Mouse (Mus musculus) embryonic facial prominence, embryonic 12.5 days (tissue): ENCODE results near the gene Doxl2. TPM values are rescaled to one million over a fixed set of nuclear protein-coding genes. Genes with fewer than 3 reads are reported as not detected.

Experiments used
- ATAC-seq: fragments of 200-750 bp; cut with Nextera tagmentation; 2 replicates; pipeline ENCODE4 v1.8.0; 2017; ENCODE audit not compliant: insufficient number of reproducible peaks, insufficient read depth, low FRiP score, low TSS enrichment
- H3K27ac ChIP-seq: fragments of 300-500 bp; sonication (generic); 2 replicates; pipeline ENCODE4 v1.5.1; 2016; ENCODE audit warnings: mild to moderate bottlenecking
- H3K27me3 ChIP-seq: fragments of 300-500 bp; sonication (generic); 2 replicates; pipeline ENCODE4 v1.6.1; 2016; ENCODE audit warnings: mild to moderate bottlenecking, moderate library complexity
- H3K36me3 ChIP-seq: fragments of 300-500 bp; sonication (generic); 2 replicates; pipeline ENCODE4 v1.6.1; 2016; ENCODE audit warnings: mild to moderate bottlenecking
- H3K4me1 ChIP-seq: fragments of 300-500 bp; sonication (generic); 2 replicates; pipeline ENCODE4 v1.6.1; 2016
- H3K4me2 ChIP-seq: fragments of 300-500 bp; sonication (generic); replicated peaks from 2 replicates; pipeline ENCODE4 v1.6.1; 2016; ENCODE audit warnings: mild to moderate bottlenecking, moderate library complexity
- H3K4me3 ChIP-seq: fragments of 300-500 bp; sonication (generic); 2 replicates; pipeline ENCODE4 v1.5.1; 2016; ENCODE audit warnings: mild to moderate bottlenecking
- H3K9ac ChIP-seq: fragments of 300-500 bp; sonication (generic); 2 replicates; pipeline ENCODE4 v1.6.1; 2016; ENCODE audit warnings: mild to moderate bottlenecking, moderate library complexity
- H3K9me3 ChIP-seq: fragments of 300-500 bp; sonication (generic); 2 replicates; pipeline ENCODE4 v1.6.1; 2016; ENCODE audit warnings: mild to moderate bottlenecking, moderate library complexity
- WGBS: fragments of 180-500 bp; shearing (Covaris S2); methylation state at CpG from one replicate; pipeline ENCODE4 v1.1.7; 2016; 5-methylcytosine and 5-hydroxymethylcytosine counted together
- polyA plus RNA-seq: library from polyadenylated mRNA; unstranded; fragments of >200 nt; fragmentation: Nextera tagmentation; extraction: Ambion mirVana; gene quantifications from 2 replicates; pipeline ENCODE4 v1.2.1, GENCODE M21; 2016

Gene Doxl2
- polyA plus RNA-seq, 1 experiment from 2014 or later: not detected

DNA sequence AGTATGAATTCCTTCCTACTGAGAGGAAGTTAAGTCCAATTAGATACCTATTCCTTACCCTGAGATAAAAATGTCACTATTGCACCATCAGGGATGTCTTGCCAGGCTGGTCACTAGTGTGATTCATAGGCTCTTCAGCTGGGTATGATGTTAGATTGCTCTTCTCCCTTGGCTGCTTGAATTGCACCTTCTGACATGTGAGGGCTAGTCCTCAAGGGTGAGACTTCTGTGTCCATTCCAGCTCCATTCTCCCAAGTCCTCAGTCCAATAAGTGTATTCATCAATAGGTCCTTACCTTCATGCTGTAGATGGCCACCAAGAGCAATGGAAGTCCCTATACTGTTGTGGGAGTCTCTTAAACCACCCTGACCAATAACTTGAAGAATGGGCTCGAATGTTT lies 4.9 kb downstream of the Doxl2 start:
- Histone ChIP-seq H3K4me3 (no peak overlapping the region), H3K9ac (no peak overlapping the region), H3K27me3 (no peaks in the 10 kb centered on the region), H3K4me2 (no peak overlapping the region), H3K4me1 (no peaks in the 10 kb centered on the region), H3K9me3 (no peaks in the 10 kb centered on the region), H3K27ac (no peak overlapping the region), H3K36me3 (no peaks in the 10 kb centered on the region)
- no peak for ATAC-seq
- WGBS: 49% methylated on average over 1 of the region's 1 CpGs

DNA sequence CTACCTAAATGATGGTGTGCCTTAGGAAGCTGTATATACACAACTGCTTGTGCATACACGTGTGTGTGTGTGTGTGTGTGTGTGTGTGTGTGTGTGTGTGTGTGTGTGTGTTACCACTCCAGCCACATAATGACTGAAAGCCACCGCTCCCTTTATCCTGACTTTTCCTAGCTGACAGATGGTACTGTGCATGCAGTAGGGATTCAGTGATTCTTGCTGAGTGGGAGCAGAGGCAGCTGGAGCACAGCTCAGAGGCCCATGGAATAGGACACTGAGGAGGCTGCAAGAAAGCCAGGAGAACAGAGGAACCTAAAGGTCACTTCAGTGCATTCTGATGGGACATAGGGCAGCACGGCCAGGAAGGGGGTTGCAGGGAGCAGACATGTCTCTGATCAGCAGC lies 7.5 kb downstream of the Doxl2 start:
- Histone ChIP-seq H3K4me1 (no peaks in the 10 kb centered on the region), H3K27ac (no peak overlapping the region), H3K9me3 (no peaks in the 10 kb centered on the region), H3K4me3 (no peak overlapping the region), H3K36me3 (no peaks in the 10 kb centered on the region), H3K27me3 (no peaks in the 10 kb centered on the region), H3K9ac (no peak overlapping the region), H3K4me2 (no peak overlapping the region)
- ATAC-seq: no peak
- WGBS: 82% methylated on average over 3 of the region's 3 CpGs

DNA sequence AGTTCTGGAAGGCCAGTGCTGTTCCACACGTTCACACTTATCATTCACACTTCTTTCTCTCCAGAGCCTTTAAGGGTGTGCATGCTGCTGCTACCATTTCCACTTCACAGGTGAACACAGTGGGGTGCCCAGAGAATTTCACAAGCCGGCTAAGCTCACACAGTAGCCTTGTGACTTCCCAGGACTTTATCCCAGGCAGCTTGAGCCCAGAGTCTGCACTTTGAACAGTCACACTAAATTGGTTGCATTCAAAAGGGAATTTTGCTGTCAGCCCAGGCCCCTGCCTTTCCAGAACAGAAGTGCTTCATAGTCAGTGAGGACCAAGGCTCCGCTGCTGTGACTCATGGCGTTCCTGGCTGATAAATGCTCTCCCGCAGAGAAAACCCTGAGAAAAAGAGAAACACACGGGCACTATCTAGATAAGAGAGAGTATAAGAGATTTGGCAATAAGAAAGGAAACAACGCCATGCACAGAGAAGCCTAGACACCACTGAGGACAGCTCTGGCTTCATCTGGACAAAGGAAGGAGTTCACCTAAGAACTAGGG lies 11.8 kb downstream of the Doxl2 start, which contains the start of gene Svs1:
TSS of gene Svs1 (plus strand) at position 418 of the 547 bp plus-strand sequence.
- 68% methylated on average over 7 of the region's 7 CpGs for WGBS
- no peaks in the 10 kb centered on the region for H3K9me3 ChIP-seq

DNA sequence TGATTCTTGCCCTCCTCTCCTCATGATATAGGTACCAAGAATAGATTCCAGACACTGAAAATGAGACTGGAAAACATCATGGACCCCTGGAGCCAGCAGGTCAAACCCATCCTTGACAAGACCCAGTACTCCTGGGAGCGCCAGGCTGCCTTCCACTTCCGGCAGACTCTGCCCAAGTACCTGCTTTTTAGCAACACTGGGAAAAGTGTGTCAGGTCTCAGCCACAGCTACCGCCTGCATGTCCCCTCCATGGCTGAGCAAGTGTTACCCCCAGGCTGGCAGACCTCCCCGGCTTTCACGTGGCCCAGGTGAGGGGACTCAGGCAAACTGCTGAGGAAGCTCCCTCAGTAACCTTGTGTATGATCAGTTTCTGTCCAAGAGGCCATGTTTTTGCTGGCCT lies 15.2 kb downstream of the Doxl2 start:
- no peak overlapping the region for H3K4me3 ChIP-seq
- 91% methylated on average over 5 of the region's 5 CpGs for WGBS
- ATAC-seq: no peak

More for the DNA sequence above, 11.8 kb downstream of the Doxl2 start, which contains the start of gene Svs1:
- Histone ChIP-seq H3K4me3 (no peak within 1 kb of the TSS), H3K27ac (no peak within 1 kb of the TSS), H3K36me3 (no peaks in the 10 kb centered on the region), H3K4me1 (no peaks in the 10 kb centered on the region), H3K9ac (no peak within 1 kb of the TSS), H3K4me2 (no peak within 1 kb of the TSS), H3K27me3 (no peaks in the 10 kb centered on the region)
- no peak for ATAC-seq

DNA sequence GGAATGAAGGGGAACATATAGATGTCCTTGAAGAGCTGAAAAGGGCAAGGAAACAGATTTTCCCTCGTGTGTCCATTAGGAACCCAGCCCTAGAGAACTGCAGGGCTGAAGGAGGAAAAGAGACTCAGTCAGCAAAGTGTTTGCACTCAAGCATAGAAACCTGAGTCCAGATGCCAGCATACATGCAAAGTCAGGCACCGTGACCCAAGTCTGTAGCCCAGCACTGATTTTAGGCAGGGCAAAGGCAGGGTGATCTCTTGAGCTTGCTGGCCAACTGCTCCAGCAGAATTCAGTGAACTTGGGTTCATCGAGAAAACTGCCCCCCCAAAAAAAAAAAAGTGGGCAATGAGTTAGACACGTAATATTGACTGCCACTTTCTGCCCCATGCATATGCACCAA lies 17.2 kb downstream of the Doxl2 start:
- H3K4me2 ChIP-seq: no peak overlapping the region

More for the DNA sequence above, 15.2 kb downstream of the Doxl2 start:
- Histone ChIP-seq H3K9me3 (no peaks in the 10 kb centered on the region), H3K27me3 (no peaks in the 10 kb centered on the region), H3K27ac (no peak overlapping the region), H3K4me2 (no peak overlapping the region), H3K36me3 (no peaks in the 10 kb centered on the region), H3K4me1 (no peaks in the 10 kb centered on the region), H3K9ac (no peak overlapping the region)

DNA sequence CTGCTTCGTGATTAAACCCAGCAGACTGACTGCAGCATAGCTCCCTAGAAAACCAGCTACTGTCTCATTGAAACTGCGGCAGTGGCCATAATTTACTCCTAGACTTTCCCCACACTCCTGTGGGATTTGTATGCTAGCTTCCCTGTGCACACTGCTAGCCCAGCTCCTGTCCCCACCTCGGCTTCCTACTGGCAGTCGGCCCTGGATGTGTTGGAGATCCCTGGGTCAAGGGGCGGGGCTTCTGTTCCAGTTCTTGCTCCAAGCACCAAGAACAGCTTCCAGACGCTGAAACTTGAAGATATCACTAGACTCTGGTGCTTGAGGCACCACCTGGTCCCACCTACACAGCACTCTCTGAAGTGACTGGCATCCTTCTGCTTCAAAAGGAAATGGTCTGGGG lies 23.4 kb downstream of the Doxl2 start:
- Histone ChIP-seq H3K27me3 (no peaks in the 10 kb centered on the region), H3K9me3 (no peaks in the 10 kb centered on the region), H3K4me3 (no peak overlapping the region), H3K9ac (no peak overlapping the region), H3K4me1 (no peaks in the 10 kb centered on the region), H3K4me2 (no peak overlapping the region), H3K36me3 (no peaks in the 10 kb centered on the region), H3K27ac (no peak overlapping the region)
- 63% methylated on average over 6 of the region's 6 CpGs for whole genome bisulfite sequencing
- ATAC-seq: no peak

More for the DNA sequence above, 17.2 kb downstream of the Doxl2 start:
- 73% methylated on average over 4 of the region's 4 CpGs for WGBS
- no peaks in the 10 kb centered on the region for H3K4me1 ChIP-seq
- H3K4me3 ChIP-seq: no peak overlapping the region
- H3K27me3 ChIP-seq: no peaks in the 10 kb centered on the region
- no peaks in the 10 kb centered on the region for H3K36me3 ChIP-seq
- no peaks in the 10 kb centered on the region for H3K9me3 ChIP-seq
- no peak for ATAC-seq
- no peak overlapping the region for H3K9ac ChIP-seq
- no peak overlapping the region for H3K27ac ChIP-seq

DNA sequence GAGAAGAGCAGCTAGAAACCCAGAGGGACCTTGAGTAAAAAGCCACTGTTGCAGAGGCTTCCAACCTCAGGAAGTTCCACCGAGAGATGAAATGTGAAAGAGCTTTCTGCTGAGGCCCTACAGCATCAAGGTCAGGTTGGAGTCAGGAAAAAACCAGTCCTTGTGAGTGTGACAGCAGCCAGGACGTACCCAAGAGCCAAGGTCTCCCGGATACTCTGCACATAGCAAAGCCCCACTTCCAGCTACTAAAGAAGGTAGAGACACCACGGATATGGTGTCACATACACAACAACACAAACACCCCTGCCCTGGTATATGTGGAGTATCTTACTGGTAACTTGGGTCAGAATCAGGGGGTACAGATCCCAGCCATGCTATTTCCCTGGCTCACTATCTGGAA lies 24.0 kb downstream of the Doxl2 start:
- H3K4me2 ChIP-seq: no peak overlapping the region
- 83% methylated on average over 4 of the region's 4 CpGs for WGBS
- no peak overlapping the region for H3K9ac ChIP-seq
- no peak overlapping the region for H3K4me3 ChIP-seq
- no peaks in the 10 kb centered on the region for H3K36me3 ChIP-seq
- no peak overlapping the region for H3K27ac ChIP-seq
- ATAC-seq: no peak
- no peaks in the 10 kb centered on the region for H3K27me3 ChIP-seq
- H3K4me1 ChIP-seq: no peaks in the 10 kb centered on the region
- no peaks in the 10 kb centered on the region for H3K9me3 ChIP-seq

DNA sequence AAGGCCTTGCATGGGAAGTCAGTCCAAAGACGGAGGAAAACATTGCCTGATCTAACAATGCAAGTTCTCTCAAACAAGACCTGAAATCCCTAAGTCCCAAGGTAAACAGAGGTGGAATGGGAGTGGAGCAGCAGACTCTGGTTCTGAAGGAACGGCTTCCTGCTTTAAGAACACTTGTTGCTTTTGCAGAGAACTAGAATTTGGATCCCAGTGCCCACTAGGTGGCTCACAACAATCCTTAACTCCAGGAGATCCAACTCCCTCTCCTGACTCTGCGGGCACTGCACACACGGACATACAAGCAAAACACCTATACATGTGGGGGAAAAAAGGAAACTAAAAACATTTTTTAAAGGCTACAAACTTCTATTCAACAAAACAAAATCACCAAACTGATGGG lies 28.6 kb downstream of the Doxl2 start:
- 52% methylated on average over 4 of the region's 4 CpGs for WGBS
- H3K4me1 ChIP-seq: peaks cover 3% of the 10 kb centered on the region; the same call in 1 of the 2 replicates
- H3K27ac ChIP-seq: no peak overlapping the region
- H3K27me3 ChIP-seq: no peaks in the 10 kb centered on the region
- no peak for ATAC-seq
- H3K4me2 ChIP-seq: no peak overlapping the region
- no peaks in the 10 kb centered on the region for H3K9me3 ChIP-seq
- H3K36me3 ChIP-seq: no peaks in the 10 kb centered on the region
- no peak overlapping the region for H3K9ac ChIP-seq
- no peak overlapping the region for H3K4me3 ChIP-seq

DNA sequence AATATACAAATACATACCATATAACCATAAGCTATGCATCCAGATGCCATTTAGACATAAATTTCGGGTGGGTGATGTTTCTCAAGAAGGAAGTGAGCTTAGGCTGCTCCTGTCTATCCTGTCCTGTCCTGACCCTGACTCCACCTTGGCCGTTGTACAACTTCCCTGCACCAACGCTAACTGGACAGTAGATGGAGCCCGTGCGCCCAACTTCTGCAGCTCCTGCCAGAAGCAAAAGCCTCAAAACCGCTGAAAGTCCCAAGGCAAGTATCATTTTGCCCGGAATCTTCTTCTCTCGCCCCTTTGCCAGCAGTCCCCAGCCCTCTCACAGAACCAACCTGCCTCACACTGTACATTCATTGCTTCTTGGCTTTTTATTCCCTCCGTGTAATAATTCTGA lies 33.2 kb downstream of the Doxl2 start:
- no peak for ATAC-seq
- Histone ChIP-seq H3K4me3 (peak overlapping the region; percentile 21; the same call in 1 of the 2 replicates), H3K27me3 (no peaks in the 10 kb centered on the region), H3K4me2 (peak overlapping the region; percentile 47), H3K27ac (no peak overlapping the region), H3K36me3 (no peaks in the 10 kb centered on the region), H3K4me1 (peaks cover 6% of the 10 kb centered on the region; the same call in 1 of the 2 replicates), H3K9ac (no peak overlapping the region), H3K9me3 (no peaks in the 10 kb centered on the region)
- WGBS: under 1% methylated on average over 9 of the region's 9 CpGs

DNA sequence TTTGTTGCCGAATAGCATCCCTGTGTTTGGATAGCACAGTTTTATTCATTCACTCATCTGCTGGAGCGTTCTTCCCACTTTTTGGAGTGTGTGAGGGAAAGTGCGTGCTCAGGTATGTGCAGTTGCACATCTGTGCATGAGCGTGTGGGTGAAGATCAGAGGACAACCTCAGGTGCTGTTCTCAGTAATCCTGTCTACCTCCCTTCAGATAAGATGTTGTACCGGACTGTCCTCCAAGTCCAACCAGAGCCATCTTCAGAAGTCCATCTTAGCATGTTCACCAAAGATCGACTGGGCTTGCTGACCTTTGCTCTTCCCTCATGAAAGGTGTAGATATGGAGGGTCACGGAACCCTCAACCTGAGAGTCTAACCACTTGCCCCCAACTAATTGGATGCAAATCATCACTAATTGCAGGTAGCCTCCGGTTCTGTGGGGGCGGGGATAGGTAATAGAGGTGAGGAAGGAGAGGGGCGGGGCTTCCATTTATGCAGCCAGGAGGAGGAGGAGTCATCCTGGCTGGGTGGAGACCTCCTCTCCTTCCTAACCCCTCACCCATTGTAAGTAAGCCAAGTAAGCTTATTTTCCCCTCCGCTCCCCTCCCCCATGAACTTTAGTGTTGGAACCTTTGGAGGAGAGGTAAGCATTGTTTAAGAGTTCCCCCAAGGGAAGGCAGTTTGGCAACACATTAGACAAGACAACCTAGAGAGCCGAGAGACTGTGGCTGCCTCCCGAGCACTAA lies 33.8 kb downstream of the Doxl2 start:
- Histone ChIP-seq H3K9me3 (no peaks in the 10 kb centered on the region), H3K27me3 (no peaks in the 10 kb centered on the region), H3K27ac (no peak overlapping the region), H3K4me3 (peak overlapping the region; percentile 21; the same call in 1 of the 2 replicates), H3K4me1 (peaks cover 6% of the 10 kb centered on the region; the same call in 1 of the 2 replicates), H3K36me3 (no peaks in the 10 kb centered on the region), H3K9ac (no peak overlapping the region), H3K4me2 (peak overlapping the region; percentile 47)
- no peak for ATAC-seq
- 23% methylated on average over 12 of the region's 13 CpGs for WGBS

DNA sequence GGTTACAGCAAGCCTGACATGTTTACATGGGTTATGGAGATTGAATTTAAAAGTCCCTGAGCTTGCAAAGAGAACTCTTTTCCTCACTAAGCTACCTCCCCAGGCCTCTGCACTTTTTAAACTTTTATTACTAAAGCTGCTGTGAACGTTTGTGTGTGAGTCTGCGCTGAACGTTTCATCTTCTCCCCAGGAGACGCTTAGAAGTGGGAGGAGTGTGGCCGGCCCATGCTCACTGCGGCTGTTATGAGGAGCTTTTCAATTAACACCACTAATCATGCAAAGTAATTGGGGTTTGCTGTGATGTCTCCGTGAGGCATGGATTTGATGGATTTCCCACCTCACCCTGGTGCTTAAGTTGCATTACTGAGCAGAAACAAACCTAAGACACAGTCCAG lies 34.4 kb downstream of the Doxl2 start:
- ATAC-seq: no peak
- 48% methylated on average over 7 of the region's 7 CpGs for WGBS
- Histone ChIP-seq H3K4me3 (no peak overlapping the region), H3K27me3 (no peaks in the 10 kb centered on the region), H3K4me1 (peaks cover 6% of the 10 kb centered on the region; the same call in 1 of the 2 replicates), H3K36me3 (no peaks in the 10 kb centered on the region), H3K9me3 (no peaks in the 10 kb centered on the region), H3K9ac (no peak overlapping the region), H3K27ac (no peak overlapping the region), H3K4me2 (peak overlapping the region; percentile 47)

DNA sequence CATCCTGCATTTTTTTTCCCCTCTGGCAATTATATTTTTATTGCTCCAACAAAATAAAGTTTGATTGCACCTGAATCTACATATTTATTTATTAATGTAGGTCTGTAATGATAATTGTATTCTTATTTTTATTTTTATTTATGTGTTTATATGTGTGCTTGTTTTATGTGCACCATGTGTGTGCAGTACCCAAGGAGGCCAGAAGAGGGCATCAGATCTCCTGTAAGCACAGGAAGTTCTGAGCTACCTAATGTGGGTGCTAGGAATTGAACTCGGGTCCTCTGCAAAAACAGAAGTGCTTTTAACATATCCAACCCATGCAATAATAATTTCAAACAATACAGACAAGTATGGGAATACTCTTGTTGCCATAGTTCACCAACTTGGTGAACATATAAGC lies 34.9 kb downstream of the Doxl2 start:
- Histone ChIP-seq H3K4me1 (peaks cover 6% of the 10 kb centered on the region; the same call in 1 of the 2 replicates), H3K36me3 (no peaks in the 10 kb centered on the region), H3K27ac (no peak overlapping the region), H3K9ac (no peak overlapping the region), H3K27me3 (no peaks in the 10 kb centered on the region), H3K9me3 (no peaks in the 10 kb centered on the region), H3K4me2 (no peak overlapping the region), H3K4me3 (no peak overlapping the region)
- 91% methylated on average over 1 of the region's 1 CpGs for WGBS
- no peak for ATAC-seq
